Mouse (Mus musculus): Measurements from ENCODE around the gene Tex46. TPM values are rescaled to one million over a fixed set of nuclear protein-coding genes. Genes with fewer than 3 reads are reported as not detected.

Gene Tex46
- total and polyA plus RNA-seq, 3 experiments = not detected

Other genes with a start within 250 kb of the Tex46 start
- gene Htr1d, start 186.9 kb upstream of the Tex46 start, total RNA-seq (2012; rRNA removed) = not detected in 2 replicates
- gene Htr1d, start 186.9 kb upstream of the Tex46 start, total RNA-seq (2014; rRNA removed) = not detected in 2 replicates
- gene Htr1d, start 186.9 kb upstream of the Tex46 start, polyA plus RNA-seq (2012; ENCODE audit: insufficient read length, low read depth) = not detected in 2 replicates
- gene 6030445D17Rik, start 148.2 kb upstream of the Tex46 start, total RNA-seq (2012; rRNA removed) = not detected in 2 replicates
- gene 6030445D17Rik, start 148.2 kb upstream of the Tex46 start, total RNA-seq (2014; rRNA removed) = not detected in 2 replicates
- not detected in 2 replicates for gene 6030445D17Rik, start 148.2 kb upstream of the Tex46 start, polyA plus RNA-seq (2012; ENCODE audit: insufficient read length, low read depth)
- 6.1 and 6.9 TPM in 2 replicates for gene Luzp1, start 140.7 kb upstream of the Tex46 start, total RNA-seq (2012; rRNA removed)
- gene Luzp1, start 140.7 kb upstream of the Tex46 start, total RNA-seq (2014; rRNA removed) = 4.7 and 5.0 TPM in 2 replicates
- 5.9 and 7.0 TPM in 2 replicates for gene Luzp1, start 140.7 kb upstream of the Tex46 start, polyA plus RNA-seq (2012; ENCODE audit: insufficient read length, low read depth)
- 49.6 and 51.3 TPM in 2 replicates for gene Kdm1a, start 7.7 kb upstream of the Tex46 start, total RNA-seq (2012; rRNA removed)
- 85.1 and 88.2 TPM in 2 replicates for gene Kdm1a, start 7.7 kb upstream of the Tex46 start, total RNA-seq (2014; rRNA removed)
- gene Kdm1a, start 7.7 kb upstream of the Tex46 start, polyA plus RNA-seq (2012; ENCODE audit: insufficient read length, low read depth) = 69.4 and 71.7 TPM in 2 replicates
- gene Lactbl1, start 12.2 kb downstream of the Tex46 start, total RNA-seq (2012; rRNA removed) = 0.04 TPM in 1 of 2 replicates, not detected in the other
- not detected in 2 replicates for gene Lactbl1, start 12.2 kb downstream of the Tex46 start, total RNA-seq (2014; rRNA removed)
- not detected in 2 replicates for gene Lactbl1, start 12.2 kb downstream of the Tex46 start, polyA plus RNA-seq (2012; ENCODE audit: insufficient read length, low read depth)
- gene Ephb2, start 225.6 kb downstream of the Tex46 start, total RNA-seq (2012; rRNA removed) = 0.04 and 0.08 TPM in 2 replicates
- gene Ephb2, start 225.6 kb downstream of the Tex46 start, total RNA-seq (2014; rRNA removed) = not detected in 2 replicates
- gene Ephb2, start 225.6 kb downstream of the Tex46 start, polyA plus RNA-seq (2012; ENCODE audit: insufficient read length, low read depth) = 0.14 TPM in 1 of 2 replicates, not detected in the other

Measured in CH12.LX (cell line).